Mouse (Mus musculus) MEL (cell line): ENCODE measurements around the gene Klhl3. TPM values are rescaled to one million over a fixed set of nuclear protein-coding genes. Genes with fewer than 3 reads are reported as not detected.

Experiments
- DNase-seq: peaks from one replicate; pipeline ENCODE4 v3.0.0; 2011; ENCODE audit warnings: low read depth, low spot score
- H3K27ac ChIP-seq: 2 replicates; pipeline ENCODE4 v1.5.1; 2012; ENCODE audit warnings: low read depth, mild to moderate bottlenecking, control low read depth, low read length, moderate library complexity; ENCODE audit not compliant: control insufficient read depth
- H3K27me3 ChIP-seq, 2 experiments: fragments of 150-350 bp in 1 of 2; sonication (generic) in 1 of 2; 2 replicates each; pipeline ENCODE4 v1.6.1; 2012; ENCODE audit warnings: low read length in 2 of 2, mild to moderate bottlenecking in 2 of 2, improper control_type of control experiment in 1 of 2, moderate library complexity in 1 of 2; ENCODE audit not compliant: insufficient read depth in 2 of 2, control insufficient read depth in 1 of 2
- H3K36me3 ChIP-seq, 2 experiments: 2 replicates each; pipeline ENCODE4 v1.6.1; 2012 to 2014; ENCODE audit warnings: low read length in 2 of 2, improper control_type of control experiment in 1 of 2, inconsistent platforms in 1 of 2, mild to moderate bottlenecking in 1 of 2; ENCODE audit not compliant: insufficient read depth in 2 of 2, control insufficient read depth in 1 of 2
- H3K4me1 ChIP-seq, 2 experiments: fragments of 150-350 bp in 1 of 2; sonication (generic) in 1 of 2; 2 replicates each; pipeline ENCODE4 v1.6.1; 2012; ENCODE audit warnings: low read length in 2 of 2, improper control_type of control experiment in 1 of 2, mild to moderate bottlenecking in 1 of 2; ENCODE audit not compliant: insufficient read depth in 2 of 2, control insufficient read depth in 1 of 2
- H3K4me3 ChIP-seq, 2 experiments: fragments of 150-350 bp in 1 of 2; sonication (generic) in 1 of 2; 2 replicates each; pipeline ENCODE4 v1.5.1; 2012; ENCODE audit warnings: low read depth in 2 of 2, low read length in 2 of 2, mild to moderate bottlenecking in 2 of 2, moderate library complexity in 2 of 2, control low read depth in 1 of 2, improper control_type of control experiment in 1 of 2; ENCODE audit not compliant: control insufficient read depth in 1 of 2, insufficient read depth in 1 of 2
- H3K79me2 ChIP-seq: 2 replicates; pipeline ENCODE4 v1.6.1; 2012; ENCODE audit warnings: mild to moderate bottlenecking, low read length, moderate library complexity; ENCODE audit not compliant: control insufficient read depth, poor library complexity, insufficient read depth
- H3K9ac ChIP-seq: 2 replicates; pipeline ENCODE4 v1.6.1; 2012; ENCODE audit warnings: low read depth, mild to moderate bottlenecking, control low read depth, low read length, moderate library complexity; ENCODE audit not compliant: control insufficient read depth, poor library complexity, severe bottlenecking
- H3K9me3 ChIP-seq: fragments of 150-350 bp; sonication (generic); replicated peaks from 2 replicates; pipeline ENCODE4 v1.6.1; 2012; ENCODE audit warnings: mild to moderate bottlenecking, low read length, improper control_type of control experiment, moderate library complexity; ENCODE audit not compliant: insufficient read depth
- CHD2 ChIP-seq: IDR thresholded peaks from 2 replicates; pipeline ENCODE4 v1.6.1; 2011; ENCODE audit warnings: low read length, improper control_type of control experiment
- E2F4 ChIP-seq: IDR thresholded peaks from 2 replicates; pipeline ENCODE4 v1.6.1; 2011; ENCODE audit warnings: low read depth, low read length, improper control_type of control experiment, borderline replicate concordance
- ETS1 ChIP-seq: IDR thresholded peaks from 2 replicates; pipeline ENCODE4 v1.6.1; 2012; ENCODE audit warnings: low read depth, mild to moderate bottlenecking, inconsistent platforms, low read length, improper control_type of control experiment, moderate library complexity
- GABPA ChIP-seq: IDR thresholded peaks from 2 replicates; pipeline ENCODE4 v1.6.1; 2012; ENCODE audit warnings: low read depth, mild to moderate bottlenecking, inconsistent platforms, low read length, improper control_type of control experiment, moderate library complexity
- HCFC1 ChIP-seq: IDR thresholded peaks from 2 replicates; pipeline ENCODE4 v1.6.1; 2012; ENCODE audit warnings: low read depth, mild to moderate bottlenecking, inconsistent platforms, low read length, improper control_type of control experiment, moderate library complexity
- MEF2A ChIP-seq: IDR thresholded peaks from 2 replicates; pipeline ENCODE4 v1.6.1; 2014; ENCODE audit warnings: low read depth, mild to moderate bottlenecking, inconsistent platforms, low read length, improper control_type of control experiment; ENCODE audit not compliant: poor library complexity, insufficient replicate concordance, severe bottlenecking; ENCODE audit errors: extremely low read depth
- POLR2AphosphoS2 ChIP-seq: IDR thresholded peaks from 2 replicates; pipeline ENCODE4 v1.6.1; 2011; ENCODE audit warnings: low read length, improper control_type of control experiment
- RAD21 ChIP-seq: IDR thresholded peaks from 2 replicates; pipeline ENCODE4 v1.6.1; 2011; ENCODE audit warnings: mild to moderate bottlenecking, low read depth, low read length, improper control_type of control experiment
- RCOR1 ChIP-seq: IDR thresholded peaks from 2 replicates; pipeline ENCODE4 v1.6.1; 2012; ENCODE audit warnings: low read depth, mild to moderate bottlenecking, inconsistent platforms, low read length, improper control_type of control experiment
- TBP ChIP-seq: IDR thresholded peaks from 2 replicates; pipeline ENCODE4 v1.8.0; 2011; ENCODE audit warnings: low read depth, low read length, improper control_type of control experiment
- TCF12 ChIP-seq: IDR thresholded peaks from 2 replicates; pipeline ENCODE4 v1.6.1; 2014; ENCODE audit warnings: low read depth, mild to moderate bottlenecking, inconsistent platforms, low read length, improper control_type of control experiment, moderate library complexity
- USF2 ChIP-seq, 2 experiments: IDR thresholded peaks; 2 replicates each; pipeline ENCODE4 v1.6.1; 2011 to 2012; ENCODE audit warnings: improper control_type of control experiment in 2 of 2, low read length in 2 of 2, borderline replicate concordance in 1 of 2, inconsistent platforms in 1 of 2, low read depth in 1 of 2, mild to moderate bottlenecking in 1 of 2; ENCODE audit not compliant: insufficient read depth in 1 of 2
- ZC3H11A ChIP-seq: IDR thresholded peaks from 2 replicates; pipeline ENCODE4 v1.6.1; 2012; ENCODE audit warnings: low read depth, mild to moderate bottlenecking, inconsistent platforms, low read length, improper control_type of control experiment
- ZMIZ1 ChIP-seq: IDR thresholded peaks from 2 replicates; pipeline ENCODE4 v1.6.1; 2012; ENCODE audit warnings: low read depth, mild to moderate bottlenecking, inconsistent platforms, low read length, improper control_type of control experiment, moderate library complexity
- ZNF384 ChIP-seq: IDR thresholded peaks from 2 replicates; pipeline ENCODE4 v1.6.1; 2012; ENCODE audit warnings: low read depth, mild to moderate bottlenecking, inconsistent platforms, low read length, improper control_type of control experiment
- polyA plus RNA-seq, 2 experiments: library from polyadenylated mRNA; stranded (reverse) in 1 of 2; unstranded in 1 of 2; fragments of >175 nt in 1 of 2; fragments of >200 nt in 1 of 2; gene quantifications; 2 replicates each; pipeline versions ENCODE4 v1.2.1 to v1.2.4; 2012; ENCODE audit warnings: low replicate concordance in 2 of 2, low read depth in 1 of 2; ENCODE audit not compliant: insufficient read length in 2 of 2, insufficient read depth in 1 of 2, missing spikeins in 1 of 2
- total RNA-seq: library from RNA; depleted of rRNA; stranded (reverse); fragments of 300-350 nt; gene quantifications from 2 replicates; pipeline ENCODE4 v1.2.3, GENCODE M21; 2012; rRNA removed

Gene Klhl3
- total and polyA plus RNA-seq, 3 experiments = 0.01 TPM; not detected in 2

DNA sequence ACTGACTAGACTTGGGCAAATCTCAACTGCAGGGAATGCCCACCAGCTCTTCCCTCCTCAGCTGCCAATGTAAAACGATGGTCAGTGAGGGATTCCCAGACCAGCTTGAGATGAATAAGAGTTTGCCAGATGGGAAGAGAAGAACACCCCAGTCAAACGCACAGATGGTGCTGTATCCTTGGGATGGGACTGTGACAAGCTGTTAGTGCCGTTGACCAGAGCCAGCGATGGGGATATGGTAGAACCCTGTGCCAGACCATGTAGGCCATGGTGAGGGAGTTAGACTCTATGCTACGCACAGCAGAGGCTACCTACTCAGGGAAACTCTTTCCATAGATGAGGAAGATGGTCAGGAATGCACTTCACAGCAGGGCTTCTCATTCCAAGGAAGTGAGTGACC lies 153.6 kb downstream of the Klhl3 start:
- TF ChIP-seq MEF2A (no peak), ZNF384 (no peak), USF2 (IDR thresholded peaks at IDR 0.05; ENCODE audit: borderline replicate concordance in 1 of 2, insufficient read depth in 1 of 2, low read depth in 1 of 2, low read length in 2 of 2) (no peak), CHD2 (no peak), E2F4 (no peak), RAD21 (no peak), ETS1 (no peak), TBP (no peak), HCFC1 (no peak), ZC3H11A (no peak), RCOR1 (no peak), GABPA (no peak), TCF12 (no peak), ZMIZ1 (no peak), POLR2AphosphoS2 (no peak)
- no peak overlapping the region for H3K9ac ChIP-seq
- no peaks in the 10 kb centered on the region for H3K27me3 ChIP-seq
- H3K4me3 ChIP-seq = no peak overlapping the region
- no peaks in the 10 kb centered on the region for H3K36me3 ChIP-seq
- H3K79me2 ChIP-seq = no peaks in the 10 kb centered on the region
- DNase-seq = no peak
- H3K27ac ChIP-seq = no peak overlapping the region
- no peaks in the 10 kb centered on the region for H3K4me1 ChIP-seq
- H3K9me3 ChIP-seq = no peaks in the 10 kb centered on the region

Other genes starting within 250 kb of the Klhl3 start
- gene Spock1, start 205.3 kb downstream of the Klhl3 start, total RNA-seq = not detected in 2 replicates
- gene Spock1, start 205.3 kb downstream of the Klhl3 start, polyA plus RNA-seq = not detected
- gene Hnrnpa0, start 15.0 kb upstream of the Klhl3 start, total RNA-seq = 163 and 165 TPM in 2 replicates
- 100 to 1,000 TPM; 209 to 381 TPM for gene Hnrnpa0, start 15.0 kb upstream of the Klhl3 start, polyA plus RNA-seq
- 26.0 and 29.5 TPM in 2 replicates for gene Idnk, start 44.1 kb upstream of the Klhl3 start, total RNA-seq
- 10 to 100 TPM in 1 of 2 experiments, not detected in 1; 50.3 TPM for gene Idnk, start 44.1 kb upstream of the Klhl3 start, polyA plus RNA-seq
- 68.6 and 77.2 TPM in 2 replicates for gene Ubqln1, start 102.1 kb upstream of the Klhl3 start, total RNA-seq
- 100 to 1,000 TPM in 1 of 2 experiments, not detected in 1; 146 TPM for gene Ubqln1, start 102.1 kb upstream of the Klhl3 start, polyA plus RNA-seq
- 26.7 and 27.6 TPM in 2 replicates for gene Gkap1, start 162.1 kb upstream of the Klhl3 start, total RNA-seq
- 10 to 100 TPM in 1 of 2 experiments, not detected in 1; 34.1 TPM for gene Gkap1, start 162.1 kb upstream of the Klhl3 start, polyA plus RNA-seq
- 0.13 and 0.42 TPM in 2 replicates for gene Kif27, start 245.5 kb upstream of the Klhl3 start, total RNA-seq
- under 1 TPM in 1 of 2 experiments, not detected in 1; 0.13 TPM for gene Kif27, start 245.5 kb upstream of the Klhl3 start, polyA plus RNA-seq